Mouse (Mus musculus): ENCODE data around the gene Psmc3. TPM values are rescaled to one million over a fixed set of nuclear protein-coding genes. Genes with fewer than 3 reads are reported as not detected.

The Psmc3 gene
- total and polyA plus RNA-seq, 2 experiments = 69.4 to 190 TPM

DNA sequence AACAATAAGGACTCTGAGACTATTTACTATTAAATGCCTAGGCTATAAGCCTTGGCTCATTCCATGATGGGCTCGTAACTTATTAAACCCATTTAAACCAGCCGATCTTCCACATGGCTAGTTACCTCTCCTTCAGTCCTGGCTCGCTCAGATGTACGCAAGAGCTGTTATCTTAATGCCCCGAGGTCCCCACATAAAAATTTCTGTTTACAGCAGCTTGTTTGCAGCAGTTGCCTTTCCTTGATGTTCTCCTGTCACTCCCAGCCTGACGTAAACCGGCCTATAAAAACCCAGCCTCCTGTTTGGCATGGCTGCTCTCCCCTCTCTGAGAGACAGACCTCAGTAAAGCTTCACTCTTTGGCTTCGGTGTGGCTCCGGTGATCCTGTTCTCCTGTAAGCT, 6.5 kb upstream of the Psmc3 start:
- Histone ChIP-seq H3K9ac (ENCODE audit: low read depth, low read length) (no peak overlapping the region), H3K27me3 (ENCODE audit: control insufficient read depth, insufficient read depth, low read length) (no peaks in the 10 kb centered on the region), H3K4me3 (ENCODE audit: insufficient read depth, low read depth, low read length) (no peak overlapping the region), H3K27ac (replicated peaks; ENCODE audit: insufficient read depth, low read depth, low read length) (no peak overlapping the region), H3K79me2 (ENCODE audit: control insufficient read depth, insufficient read depth, low read length) (no peaks in the 10 kb centered on the region), H3K36me3 (ENCODE audit: control insufficient read depth, insufficient read depth, low read length) (no peaks in the 10 kb centered on the region), H3K4me1 (ENCODE audit: control insufficient read depth, insufficient read depth, low read length) (no peaks in the 10 kb centered on the region)
- no peak for DNase-seq (ENCODE audit: extremely low read depth, low read depth, low spot score)
- TF ChIP-seq POLR2A (IDR thresholded peaks at IDR 0.05; ENCODE audit: extremely low read depth, insufficient read depth, low read length) (no peak), CTCF (IDR thresholded peaks at IDR 0.05; ENCODE audit: low read depth, low read length) (no peak)
- 82% methylated on average over 9 of the region's 9 CpGs for WGBS

DNA sequence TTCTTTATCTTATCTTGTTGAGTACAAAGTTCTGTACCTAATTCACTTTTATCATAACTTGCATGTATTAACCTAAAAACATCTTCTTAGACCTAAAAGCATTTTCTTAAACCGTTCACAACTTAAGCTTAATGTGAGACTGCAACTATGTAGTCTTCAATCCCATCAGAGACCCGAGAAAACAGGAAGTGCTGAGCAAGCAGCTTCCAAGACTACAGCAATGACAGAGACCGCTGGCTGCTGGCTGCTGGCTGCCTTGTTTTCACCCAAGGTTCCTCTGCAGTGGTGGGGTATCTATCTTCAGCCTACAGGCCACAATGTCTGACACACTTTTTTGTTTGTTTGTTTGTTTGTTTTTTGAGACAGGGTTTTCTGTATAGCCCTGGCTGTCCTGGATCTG, 1.9 kb upstream of the Psmc3 start:
- no peak overlapping the region for H3K27ac ChIP-seq (replicated peaks; ENCODE audit: insufficient read depth, low read depth, low read length)
- H3K27me3 ChIP-seq (ENCODE audit: control insufficient read depth, insufficient read depth, low read length) = no peaks in the 10 kb centered on the region
- H3K79me2 ChIP-seq (ENCODE audit: control insufficient read depth, insufficient read depth, low read length) = 0 out of 2 replicates have a peak, but pooled peaks cover 6% of the 10 kb centered on the region
- no peak overlapping the region for H3K4me3 ChIP-seq (ENCODE audit: insufficient read depth, low read depth, low read length)
- TF ChIP-seq POLR2A (IDR thresholded peaks at IDR 0.05; ENCODE audit: extremely low read depth, insufficient read depth, low read length) (no peak), CTCF (IDR thresholded peaks at IDR 0.05; ENCODE audit: low read depth, low read length) (no peak)
- no peak for DNase-seq (ENCODE audit: extremely low read depth, low read depth, low spot score)
- peaks cover 15% of the 10 kb centered on the region for H3K36me3 ChIP-seq (ENCODE audit: control insufficient read depth, insufficient read depth, low read length)
- peaks cover 9% of the 10 kb centered on the region for H3K4me1 ChIP-seq (ENCODE audit: control insufficient read depth, insufficient read depth, low read length)
- no peak overlapping the region for H3K9ac ChIP-seq (ENCODE audit: low read depth, low read length)
- WGBS = 83% methylated on average over 3 of the region's 3 CpGs

DNA sequence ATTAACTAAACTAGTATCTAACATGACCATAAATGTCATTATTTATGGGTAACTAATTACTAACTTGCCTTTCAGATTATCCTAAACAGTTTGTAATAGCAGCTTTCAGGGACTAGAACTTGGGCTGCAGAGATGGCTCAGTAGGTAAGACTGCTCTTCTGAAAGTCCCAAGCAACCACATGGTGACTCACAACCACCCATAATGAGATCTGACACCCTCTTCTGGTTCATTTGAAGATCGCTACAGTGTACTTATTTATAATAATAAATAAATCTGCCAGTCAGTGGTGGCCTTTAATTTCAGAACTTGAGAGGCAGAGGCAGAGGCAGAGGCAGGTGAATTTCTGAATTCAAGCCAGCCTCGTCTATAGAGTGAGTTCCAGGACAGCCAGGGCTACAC, 1.1 kb upstream of the Psmc3 start:
- DNase-seq (ENCODE audit: extremely low read depth, low read depth, low spot score) = no peak
- Histone ChIP-seq H3K27ac (replicated peaks; ENCODE audit: insufficient read depth, low read depth, low read length) (no peak overlapping the region), H3K9ac (ENCODE audit: low read depth, low read length) (no peak overlapping the region), H3K36me3 (ENCODE audit: control insufficient read depth, insufficient read depth, low read length) (peaks cover 20% of the 10 kb centered on the region), H3K27me3 (ENCODE audit: control insufficient read depth, insufficient read depth, low read length) (no peaks in the 10 kb centered on the region), H3K4me3 (ENCODE audit: insufficient read depth, low read depth, low read length) (no peak overlapping the region), H3K79me2 (ENCODE audit: control insufficient read depth, insufficient read depth, low read length) (0 out of 2 replicates have a peak, but pooled peaks cover 6% of the 10 kb centered on the region), H3K4me1 (ENCODE audit: control insufficient read depth, insufficient read depth, low read length) (peaks cover 9% of the 10 kb centered on the region)
- TF ChIP-seq CTCF (IDR thresholded peaks at IDR 0.05; ENCODE audit: low read depth, low read length) (no peak), POLR2A (IDR thresholded peaks at IDR 0.05; ENCODE audit: extremely low read depth, insufficient read depth, low read length) (no peak)
- WGBS = 69% methylated on average over 2 of the region's 2 CpGs

DNA sequence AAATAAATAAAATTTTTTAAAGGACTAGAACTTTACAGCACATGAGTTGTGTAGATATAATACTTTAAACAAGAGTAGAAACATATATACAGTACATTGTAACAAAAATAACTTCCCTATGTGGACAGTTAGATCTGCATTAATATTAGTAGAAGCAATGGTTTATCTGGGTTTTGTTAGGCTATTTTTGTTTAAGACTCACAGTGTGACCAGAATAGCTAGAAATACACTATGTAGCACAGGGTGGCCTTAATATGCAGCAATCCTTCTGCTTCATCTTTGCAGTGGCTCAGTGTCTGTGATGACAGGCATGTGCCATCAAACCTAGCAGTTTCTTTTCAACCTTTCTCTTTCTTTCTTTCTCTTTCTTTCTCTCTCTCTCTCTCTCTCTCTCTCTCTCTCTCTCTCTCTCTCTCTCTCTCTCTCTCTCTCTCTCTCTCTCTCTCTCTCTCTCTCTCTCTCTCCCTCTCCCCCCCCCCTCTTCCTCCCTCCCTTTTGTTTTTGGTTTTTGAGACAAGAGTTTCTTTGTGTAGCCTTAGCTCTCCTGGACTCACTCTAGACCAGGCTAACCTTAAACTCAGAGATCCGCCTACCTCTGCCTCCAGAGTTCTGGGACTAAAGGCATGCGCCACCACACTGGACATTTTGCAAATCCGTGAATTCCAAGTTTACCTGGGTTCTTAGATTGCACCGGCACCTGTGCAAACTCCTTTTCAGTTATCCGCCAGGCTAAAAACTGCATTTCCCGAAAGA, 452 bp upstream of the Psmc3 start:
- peaks cover 9% of the 10 kb centered on the region for H3K4me1 ChIP-seq (ENCODE audit: control insufficient read depth, insufficient read depth, low read length)
- under 1% methylated on average over 6 of the region's 6 CpGs for WGBS

DNA sequence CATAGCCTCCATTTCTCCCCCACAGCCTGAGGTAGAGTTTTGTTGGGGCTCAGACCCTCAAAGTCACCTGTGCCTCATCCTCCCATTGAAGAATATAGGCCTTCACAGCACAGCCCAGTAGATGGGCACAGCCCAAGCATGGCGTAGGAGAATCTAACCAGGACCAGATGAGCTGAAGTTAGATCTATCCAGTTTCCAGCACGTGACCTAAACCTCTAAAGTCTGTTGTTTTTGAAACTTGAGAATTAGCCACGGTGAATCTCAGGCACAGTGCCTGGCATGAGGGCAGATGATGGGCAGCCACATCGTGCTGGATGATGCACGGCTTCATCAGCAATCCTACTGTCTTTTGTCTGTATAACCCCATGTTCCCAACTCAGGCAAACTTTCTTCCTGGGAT, 4.6 kb downstream of the Psmc3 start:
- Histone ChIP-seq H3K27ac (replicated peaks; ENCODE audit: insufficient read depth, low read depth, low read length) (no peak overlapping the region), H3K4me3 (ENCODE audit: insufficient read depth, low read depth, low read length) (no peak overlapping the region), H3K27me3 (ENCODE audit: control insufficient read depth, insufficient read depth, low read length) (no peaks in the 10 kb centered on the region), H3K36me3 (ENCODE audit: control insufficient read depth, insufficient read depth, low read length) (peaks cover 31% of the 10 kb centered on the region), H3K4me1 (ENCODE audit: control insufficient read depth, insufficient read depth, low read length) (peaks cover 9% of the 10 kb centered on the region), H3K9ac (ENCODE audit: low read depth, low read length) (no peak overlapping the region), H3K79me2 (ENCODE audit: control insufficient read depth, insufficient read depth, low read length) (0 out of 2 replicates have a peak, but pooled peaks cover 6% of the 10 kb centered on the region)
- WGBS = 93% methylated on average over 5 of the region's 5 CpGs
- DNase-seq (ENCODE audit: extremely low read depth, low read depth, low spot score) = no peak
- TF ChIP-seq POLR2A (IDR thresholded peaks at IDR 0.05; ENCODE audit: extremely low read depth, insufficient read depth, low read length) (no peak), CTCF (IDR thresholded peaks at IDR 0.05; ENCODE audit: low read depth, low read length) (no peak)

More for the DNA sequence above, 452 bp upstream of the Psmc3 start:
- H3K27me3 ChIP-seq (ENCODE audit: control insufficient read depth, insufficient read depth, low read length) = no peaks in the 10 kb centered on the region
- peaks cover 22% of the 10 kb centered on the region for H3K36me3 ChIP-seq (ENCODE audit: control insufficient read depth, insufficient read depth, low read length)
- 0 out of 2 replicates have a peak overlapping the region, but pooled peaks have one; percentile 5 for H3K27ac ChIP-seq (replicated peaks; ENCODE audit: insufficient read depth, low read depth, low read length)
- 0 out of 2 replicates have a peak, but pooled peaks cover 6% of the 10 kb centered on the region for H3K79me2 ChIP-seq (ENCODE audit: control insufficient read depth, insufficient read depth, low read length)
- peak overlapping the region; percentile 43 for H3K9ac ChIP-seq (ENCODE audit: low read depth, low read length)
- TF ChIP-seq POLR2A (IDR thresholded peaks at IDR 0.05; ENCODE audit: extremely low read depth, insufficient read depth, low read length) (no peak), CTCF (IDR thresholded peaks at IDR 0.05; ENCODE audit: low read depth, low read length) (no peak)
- peak overlapping the region; percentile 56 for H3K4me3 ChIP-seq (ENCODE audit: insufficient read depth, low read depth, low read length)
- no peak for DNase-seq (ENCODE audit: extremely low read depth, low read depth, low spot score)

DNA sequence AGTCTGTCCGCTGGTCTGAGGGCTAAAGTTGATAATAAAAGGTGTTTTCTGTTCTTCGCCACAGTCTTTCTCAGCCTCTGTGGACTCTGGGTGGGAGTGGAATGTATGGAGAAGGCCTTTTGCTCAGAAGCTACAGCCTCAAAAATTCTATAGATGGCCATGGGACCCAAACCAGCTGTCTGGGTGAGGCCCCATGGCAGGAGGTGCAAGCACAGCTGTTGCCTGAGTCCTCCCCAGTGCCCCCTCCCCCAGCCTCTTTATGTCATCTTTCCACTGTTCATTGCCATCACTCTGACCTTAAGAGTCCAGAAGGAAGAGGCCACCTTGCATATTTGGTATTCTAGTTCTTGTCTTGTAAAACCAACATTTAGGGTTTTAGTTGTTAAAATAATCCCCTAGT, 5.6 kb downstream of the Psmc3 start:
- H3K4me1 ChIP-seq (ENCODE audit: control insufficient read depth, insufficient read depth, low read length) = peaks cover 9% of the 10 kb centered on the region
- H3K36me3 ChIP-seq (ENCODE audit: control insufficient read depth, insufficient read depth, low read length) = peaks cover 31% of the 10 kb centered on the region
- TF ChIP-seq POLR2A (IDR thresholded peaks at IDR 0.05; ENCODE audit: extremely low read depth, insufficient read depth, low read length) (no peak), CTCF (IDR thresholded peaks at IDR 0.05; ENCODE audit: low read depth, low read length) (no peak)

More for the DNA sequence above, 5.6 kb downstream of the Psmc3 start:
- no peaks in the 10 kb centered on the region for H3K27me3 ChIP-seq (ENCODE audit: control insufficient read depth, insufficient read depth, low read length)
- no peak for DNase-seq (ENCODE audit: extremely low read depth, low read depth, low spot score)
- H3K9ac ChIP-seq (ENCODE audit: low read depth, low read length) = no peak overlapping the region
- H3K79me2 ChIP-seq (ENCODE audit: control insufficient read depth, insufficient read depth, low read length) = 0 out of 2 replicates have a peak, but pooled peaks cover 3% of the 10 kb centered on the region
- no peak overlapping the region for H3K4me3 ChIP-seq (ENCODE audit: insufficient read depth, low read depth, low read length)
- no peak overlapping the region for H3K27ac ChIP-seq (replicated peaks; ENCODE audit: insufficient read depth, low read depth, low read length)
- WGBS = 100% methylated on average over 2 of the region's 2 CpGs

Measured in liver, adult 2 months (tissue).